Mouse (Mus musculus): ENCODE results near the gene Nfkbid.

The Nfkbid gene

GRCm38 (mm10) chr7:30421175-30421889 is at the start of gene Nfkbid:
Gene Nfkbid, plus strand, starts transcription at chr7:30421732.
- peak; percentile 48 to 52 for DNase-seq (ENCODE audit: low spot score in 2 of 2)

GRCm38 (mm10) chr7:30373501-30373962 is 48.0 kb upstream of the Nfkbid start:
- peak; percentile 94 to 98 for DNase-seq (ENCODE audit: low spot score in 2 of 2)

- DNase-seq (ENCODE audit: low spot score in 2 of 2): no peak
Observed at GRCm38 (mm10) chr7:30380061-30380460, 41.5 kb upstream of the Nfkbid start.

- no peak for DNase-seq (ENCODE audit: low spot score in 2 of 2)
Observed at GRCm38 (mm10) chr7:30384106-30384505, 37.4 kb upstream of the Nfkbid start.

GRCm38 (mm10) chr7:30392746-30393520 is 28.6 kb upstream of the Nfkbid start:
- DNase-seq (ENCODE audit: low spot score in 2 of 2): no peak

- no peak for DNase-seq (ENCODE audit: low spot score in 2 of 2)
Observed at GRCm38 (mm10) chr7:30393631-30394030, 27.9 kb upstream of the Nfkbid start.

GRCm38 (mm10) chr7:30394379-30394778 is 27.2 kb upstream of the Nfkbid start:
- DNase-seq (ENCODE audit: low spot score in 2 of 2): no peak

- no peak for DNase-seq (ENCODE audit: low spot score in 2 of 2)
Observed at GRCm38 (mm10) chr7:30394871-30395270, 26.7 kb upstream of the Nfkbid start.

GRCm38 (mm10) chr7:30399671-30400070 is 21.9 kb upstream of the Nfkbid start:
- DNase-seq (ENCODE audit: low spot score in 2 of 2): no peak

- no peak for DNase-seq (ENCODE audit: low spot score in 2 of 2)
Observed at GRCm38 (mm10) chr7:30402343-30402742, 19.2 kb upstream of the Nfkbid start.

- no peak for DNase-seq (ENCODE audit: low spot score in 2 of 2)
Observed at GRCm38 (mm10) chr7:30408639-30409038, 12.9 kb upstream of the Nfkbid start.

GRCm38 (mm10) chr7:30409789-30410188 is 11.7 kb upstream of the Nfkbid start:
- DNase-seq (ENCODE audit: low spot score in 2 of 2): no peak

GRCm38 (mm10) chr7:30411023-30411422 is 10.5 kb upstream of the Nfkbid start:
- no peak for DNase-seq (ENCODE audit: low spot score in 2 of 2)

- no peak for DNase-seq (ENCODE audit: low spot score in 2 of 2)
Observed at GRCm38 (mm10) chr7:30412735-30413147, 8.8 kb upstream of the Nfkbid start.

GRCm38 (mm10) chr7:30413596-30413995 is 7.9 kb upstream of the Nfkbid start, which contains the start of gene Tyrobp:
Gene Tyrobp, plus strand, starts transcription at chr7:30413760.
- DNase-seq (ENCODE audit: low spot score in 2 of 2): no peak

- no peak for DNase-seq (ENCODE audit: low spot score in 2 of 2)
Observed at GRCm38 (mm10) chr7:30417856-30418255, 3.7 kb upstream of the Nfkbid start.

- DNase-seq (ENCODE audit: low spot score in 2 of 2): no peak
Observed at GRCm38 (mm10) chr7:30419561-30420499, 1.7 kb upstream of the Nfkbid start, which contains the start of gene Hcst. Gene Hcst, minus strand, starts transcription at chr7:30419854.

GRCm38 (mm10) chr7:30420673-30421072 is 859 bp upstream of the Nfkbid start:
- no peak for DNase-seq (ENCODE audit: low spot score in 2 of 2)

- DNase-seq (ENCODE audit: low spot score in 2 of 2): peak; percentile 93 to 96
Observed at GRCm38 (mm10) chr7:30421890-30422435, 431 bp downstream of the Nfkbid start.

GRCm38 (mm10) chr7:30422560-30422959 is 1.0 kb downstream of the Nfkbid start:
- DNase-seq (ENCODE audit: low spot score in 2 of 2): no peak

GRCm38 (mm10) chr7:30423071-30423641 is 1.6 kb downstream of the Nfkbid start:
- DNase-seq (ENCODE audit: low spot score in 2 of 2): peak; percentile 59 to 74

All from frontal cortex, postnatal 36 days (tissue).